Mouse (Mus musculus) C2C12 (cell line): ENCODE results near the gene Slc22a6.

Experiments
- CTCF ChIP-seq: IDR thresholded peaks from one replicate; pipeline ENCODE4 v1.5.1; 2011; ENCODE audit not compliant: control insufficient read depth, insufficient read depth, insufficient read length
- FOSL1 ChIP-seq: IDR thresholded peaks from one replicate; pipeline ENCODE4 v1.8.0; 2011; ENCODE audit warnings: mild to moderate bottlenecking, low read length; ENCODE audit not compliant: poor library complexity, insufficient read depth, severe bottlenecking
- MAX ChIP-seq: IDR thresholded peaks from one replicate; pipeline ENCODE4 v1.6.1; 2011; ENCODE audit warnings: mild to moderate bottlenecking, control low read depth
- MYOD1 ChIP-seq: IDR thresholded peaks from one replicate; pipeline ENCODE4 v1.6.1; 2011; ENCODE audit warnings: low read depth; ENCODE audit not compliant: control insufficient read depth, insufficient read length
- USF1 ChIP-seq: IDR thresholded peaks from one replicate; pipeline ENCODE4 v1.6.1; 2011; ENCODE audit warnings: low read depth, mild to moderate bottlenecking, control low read depth, moderate library complexity

- TF ChIP-seq CTCF = no peak
- no peak for TF ChIP-seq MYOD1
- no peak for TF ChIP-seq MAX
- TF ChIP-seq FOSL1 = no peak
- TF ChIP-seq USF1 = no peak
Measured at GRCm38 (mm10) chr19:8621098-8621497, 3.3 kb downstream of the Slc22a6 start.
